Mouse (Mus musculus): Measurements from ENCODE around the gene Tmprss11f. TPM values are rescaled to one million over a fixed set of nuclear protein-coding genes. Genes with fewer than 3 reads are reported as not detected.
"Not testable (repeated sequence)": the region's sequence is repeated elsewhere in the genome, so short reads cannot be mapped to it uniquely, and the experiment has no call there.

Tmprss11f gene
- not detected for total RNA-seq (2021)

- intact Hi-C loops (cut with DNase I) = no loop called here
- no peak for DNase-seq (ENCODE audit: low spot score)
These were observed at the start of gene Tmprss11f for GRCm38 (mm10) chr5:86632324-86632723. Tmprss11f (minus strand) TSS chr5:86632424.

- no peak for DNase-seq (ENCODE audit: low spot score)
- intact Hi-C loops (cut with DNase I) = no loop called here
These were observed 44.0 kb upstream of the Tmprss11f start, which contains the start of gene Tmprss11b for GRCm38 (mm10) chr5:86676262-86676661. Tmprss11b (minus strand) TSS chr5:86676362.

- intact Hi-C loops (cut with DNase I); DNase-seq (ENCODE audit: low spot score): not testable (repeated sequence)
These were observed 17.0 kb upstream of the Tmprss11f start for GRCm38 (mm10) chr5:86649185-86649584.

DNA sequence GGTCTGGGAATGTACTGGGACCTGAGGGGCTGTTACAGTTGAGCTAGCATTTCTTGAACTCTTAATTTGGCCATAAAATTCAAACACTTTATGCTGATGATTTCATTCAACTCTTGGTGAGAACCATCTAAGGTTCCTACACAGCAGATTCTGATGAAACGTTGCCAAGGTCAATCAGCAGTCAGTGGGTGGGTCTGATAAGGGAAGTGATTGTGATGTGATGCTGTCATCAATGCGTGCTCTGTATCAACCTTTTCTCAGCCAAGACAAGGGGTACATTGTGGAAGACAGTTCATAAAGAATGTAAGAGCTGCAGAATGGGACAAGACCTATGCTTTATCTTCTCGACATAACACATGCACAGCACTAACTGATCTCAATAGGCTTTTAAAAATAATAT, 8.6 kb upstream of the Tmprss11f start:
- intact Hi-C loops (cut with DNase I) = no loop called here

GRCm38 (mm10) chr5:86630700-86631099, 1.5 kb downstream of the Tmprss11f start:
- intact Hi-C loops (cut with DNase I) = no loop called here
- no peak for DNase-seq (ENCODE audit: low spot score)

More for the DNA sequence above, 8.6 kb upstream of the Tmprss11f start:
- DNase-seq (ENCODE audit: low spot score) = no peak

DNA sequence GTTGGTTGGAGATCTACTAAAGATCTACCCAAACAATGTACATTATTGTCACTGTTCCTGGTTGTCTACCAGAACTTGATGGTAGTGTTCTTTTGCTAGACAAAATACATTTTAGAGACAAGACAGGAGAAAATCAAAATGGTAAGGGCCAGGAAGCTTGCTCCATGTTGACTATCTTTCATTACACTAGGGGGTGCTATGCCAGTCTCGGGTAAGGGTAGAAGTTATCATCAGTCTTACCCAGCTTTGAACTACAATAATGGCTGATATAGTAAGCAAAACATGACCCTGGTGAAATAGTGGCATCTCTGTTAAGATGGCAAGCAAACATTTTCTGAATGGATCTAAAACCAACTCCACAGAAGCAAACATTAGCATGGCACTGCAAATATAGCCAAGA, 10.4 kb downstream of the Tmprss11f start:
- intact Hi-C loops (cut with DNase I) = no loop called here
- no peak for DNase-seq (ENCODE audit: low spot score)

DNA sequence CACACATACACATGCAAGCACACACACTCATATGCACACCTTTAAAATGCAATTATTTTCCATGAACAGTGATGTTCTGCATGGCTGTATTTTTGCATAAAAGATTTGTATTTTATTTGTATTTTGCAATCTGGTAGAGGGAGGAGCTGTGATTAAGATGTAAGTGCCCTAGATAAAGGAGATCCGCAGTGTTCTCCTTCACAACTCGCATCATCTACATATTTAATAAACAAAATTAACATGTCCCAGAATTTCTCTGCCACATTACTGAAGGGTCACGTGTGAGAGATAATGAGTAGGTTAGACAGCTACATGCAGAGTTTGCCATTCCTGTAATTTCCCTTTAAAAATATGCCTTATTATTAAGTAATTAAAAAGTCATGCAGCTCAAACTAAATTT, 46.3 kb downstream of the Tmprss11f start:
- DNase-seq (ENCODE audit: low spot score) = no peak
- intact Hi-C loops (cut with DNase I) = no loop called here

DNA sequence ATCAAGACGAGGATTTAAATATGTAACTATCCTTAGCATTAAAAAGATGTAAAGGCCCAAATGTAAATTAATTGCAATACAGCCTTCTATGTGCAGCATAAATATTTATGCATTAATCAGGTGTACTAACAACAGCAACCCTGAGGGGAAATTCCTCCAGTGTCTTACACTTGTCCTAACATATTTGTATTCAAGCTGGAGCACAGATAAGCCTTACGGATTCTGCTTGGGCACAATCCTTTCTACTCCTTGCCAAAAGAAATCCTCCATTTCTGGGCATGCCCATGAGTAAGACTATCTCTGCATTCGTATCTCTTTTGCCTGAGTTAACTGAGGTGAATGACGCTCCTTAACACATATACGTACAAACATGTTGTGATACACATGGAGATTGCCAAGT, 49.6 kb downstream of the Tmprss11f start:
- intact Hi-C loops (cut with DNase I) = no loop called here
- DNase-seq (ENCODE audit: low spot score) = no peak

DNA sequence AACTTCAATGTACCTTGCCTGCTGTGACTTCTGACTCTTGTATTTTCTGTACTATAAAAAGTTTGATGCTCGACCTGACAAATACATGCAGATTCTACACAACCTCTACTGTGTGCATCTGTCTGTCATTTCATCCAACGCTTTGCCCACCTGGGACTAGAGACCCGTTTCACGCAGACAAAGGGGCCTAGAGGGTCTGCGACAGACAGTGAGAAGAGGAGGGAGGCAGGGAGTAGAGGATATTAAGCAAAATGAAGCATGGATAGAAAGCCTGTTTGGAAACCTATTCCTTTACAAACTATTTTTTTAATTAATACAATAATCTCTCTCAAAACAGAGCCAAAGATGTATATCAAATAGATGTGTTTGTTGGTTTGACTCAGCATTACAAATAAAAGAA, 50.2 kb downstream of the Tmprss11f start:
- no peak for DNase-seq (ENCODE audit: low spot score)
- intact Hi-C loops (cut with DNase I) = no loop called here

DNA sequence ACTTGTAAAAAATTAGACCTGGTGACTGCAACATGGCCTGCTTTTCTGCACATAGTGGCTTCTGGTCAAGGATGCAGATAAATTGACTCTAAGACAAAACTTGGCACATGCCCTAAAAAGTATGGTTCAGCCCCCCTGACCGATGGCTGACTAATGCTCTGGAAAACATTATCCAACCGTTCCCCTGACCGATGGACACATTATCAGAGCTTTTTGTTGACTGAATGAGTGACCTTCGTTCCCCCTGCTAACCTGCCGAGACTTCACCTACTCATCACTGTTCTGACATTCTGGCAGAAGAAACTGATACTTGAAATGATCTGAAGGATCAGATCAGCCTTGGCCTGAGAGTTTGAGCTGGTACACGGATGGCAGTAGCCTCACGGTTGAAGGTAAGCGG, 53.5 kb downstream of the Tmprss11f start:
- DNase-seq (ENCODE audit: low spot score); intact Hi-C loops (cut with DNase I): not testable (repeated sequence)

DNA sequence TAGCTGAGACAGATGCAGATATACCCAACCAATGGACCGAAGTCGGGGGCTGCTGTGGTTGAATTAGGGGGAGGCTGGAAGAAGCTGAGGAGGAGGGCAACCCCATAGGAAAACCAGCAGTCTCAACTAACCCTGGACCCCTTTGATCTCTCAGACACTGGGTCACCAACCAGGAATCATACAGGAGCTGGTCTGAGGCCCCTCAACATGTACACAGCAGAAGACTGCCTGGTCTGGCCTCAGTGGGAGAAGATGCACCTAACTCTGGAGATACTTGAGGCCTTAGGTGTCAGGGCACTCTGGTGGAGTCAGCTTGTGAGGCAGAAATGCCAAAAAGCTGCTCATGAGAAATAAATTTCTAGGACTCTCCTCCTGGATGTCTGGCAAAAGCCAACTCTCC, 85.5 kb downstream of the Tmprss11f start:
- intact Hi-C loops (cut with DNase I) = no loop called here
- DNase-seq (ENCODE audit: low spot score) = no peak

DNA sequence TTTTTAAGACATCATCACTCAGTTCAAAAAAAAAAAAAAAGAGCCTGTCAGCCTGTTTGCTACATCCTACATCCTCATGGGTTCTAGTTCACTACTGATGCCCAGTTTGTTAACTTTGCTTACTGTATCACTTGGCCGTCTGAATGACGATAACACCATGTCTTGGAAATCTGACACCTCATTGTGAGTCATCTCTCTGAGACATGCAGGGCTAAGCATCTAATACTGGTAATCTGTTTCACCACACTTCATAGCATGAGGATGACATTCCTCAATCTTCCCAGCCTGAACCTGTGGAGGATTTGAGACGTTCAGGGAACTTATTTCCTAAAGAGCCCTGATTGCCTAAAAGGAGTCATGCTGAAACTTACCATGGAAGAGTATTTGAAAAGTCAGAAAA, 91.6 kb downstream of the Tmprss11f start:
- no peak for DNase-seq (ENCODE audit: low spot score)
- intact Hi-C loops (cut with DNase I) = no loop called here

GRCm38 (mm10) chr5:86528725-86529124, 103.5 kb downstream of the Tmprss11f start:
- intact Hi-C loops (cut with DNase I) = no loop called here
- DNase-seq (ENCODE audit: low spot score) = no peak

DNA sequence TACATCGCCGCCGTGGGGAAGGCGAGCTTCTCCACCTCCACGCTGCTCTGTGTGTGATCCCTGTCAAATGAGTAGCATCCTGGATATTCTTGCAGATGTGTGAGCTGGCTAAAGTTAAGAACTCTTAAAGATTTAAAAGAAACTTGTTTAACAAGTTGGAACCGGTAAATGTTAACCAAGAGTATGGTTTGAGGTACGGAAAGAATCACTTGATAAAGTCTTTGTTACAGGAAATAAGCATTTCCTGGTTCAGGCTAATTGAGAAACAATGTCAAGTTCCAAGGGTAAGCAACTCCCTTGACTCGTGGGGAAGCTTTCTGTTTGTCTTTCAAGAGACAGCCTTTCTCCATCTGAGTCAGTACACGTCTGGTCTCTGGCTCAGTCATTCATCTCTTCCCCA, 113.7 kb downstream of the Tmprss11f start, which contains the start of gene Tmprss11g:
TSS of gene Tmprss11g (minus strand) at position 101 of the 400 bp plus-strand sequence.
- intact Hi-C loops (cut with DNase I) = no loop called here
- DNase-seq (ENCODE audit: low spot score) = no peak

DNA sequence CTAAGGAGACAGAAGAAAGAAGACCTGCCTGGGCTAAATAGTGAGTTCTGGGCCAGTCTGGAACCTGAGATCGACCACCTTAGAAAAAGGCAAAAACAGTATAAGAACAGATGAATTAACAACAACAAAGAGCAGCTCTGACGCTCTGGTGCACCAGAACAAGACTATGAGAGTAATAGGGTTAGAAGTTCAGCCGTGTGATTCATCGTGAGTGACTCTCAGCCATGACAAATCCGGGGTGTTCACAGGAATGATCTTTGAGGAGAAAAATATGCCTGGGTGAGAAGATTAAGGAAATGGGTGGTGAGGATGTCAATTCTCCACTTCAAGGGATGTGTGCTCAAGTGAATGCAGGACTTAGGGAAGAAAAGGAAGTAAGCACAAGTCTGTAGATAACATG, 120.7 kb downstream of the Tmprss11f start:
- no peak for DNase-seq (ENCODE audit: low spot score)
- intact Hi-C loops (cut with DNase I) = no loop called here

DNA sequence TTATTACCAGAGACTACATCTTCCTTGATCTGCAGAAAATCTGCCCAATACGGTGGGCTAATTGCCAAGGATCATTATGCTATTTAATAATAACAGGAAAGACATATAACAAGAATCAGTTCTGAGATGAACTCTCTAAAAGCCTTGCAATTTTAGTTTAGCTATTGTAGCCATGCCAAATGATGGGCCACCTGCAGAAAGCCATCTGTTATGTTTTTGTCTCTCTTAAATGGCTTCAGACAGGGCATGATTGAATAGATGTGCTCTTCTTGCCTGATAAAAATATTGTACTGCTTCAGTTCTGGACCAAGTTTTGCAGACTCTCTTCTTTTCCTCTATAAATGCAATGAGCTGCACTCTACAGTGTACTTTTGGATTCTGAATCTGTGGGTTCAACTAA, 138.8 kb downstream of the Tmprss11f start:
- no peak for DNase-seq (ENCODE audit: low spot score)
- intact Hi-C loops (cut with DNase I) = no loop called here

DNA sequence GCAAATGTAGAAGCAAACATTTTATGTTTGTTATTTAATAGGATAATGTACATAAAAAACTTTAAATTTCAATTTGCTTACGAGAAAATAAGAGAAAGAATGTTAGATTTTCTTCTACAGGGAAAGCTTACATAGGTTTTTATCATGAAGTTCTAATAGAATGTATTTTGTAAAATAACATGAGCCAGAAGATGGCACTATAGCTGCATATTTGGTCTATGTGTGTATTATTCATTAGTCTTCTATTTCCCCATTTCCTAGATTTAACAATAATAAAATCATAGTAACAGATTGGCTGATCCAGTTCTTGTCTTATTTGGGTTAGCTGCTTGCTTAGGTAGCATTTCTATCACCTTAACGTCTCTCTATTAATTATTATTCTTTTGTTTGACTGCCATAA, 149.7 kb downstream of the Tmprss11f start:
- DNase-seq (ENCODE audit: low spot score) = no peak
- intact Hi-C loops (cut with DNase I) = no loop called here

DNA sequence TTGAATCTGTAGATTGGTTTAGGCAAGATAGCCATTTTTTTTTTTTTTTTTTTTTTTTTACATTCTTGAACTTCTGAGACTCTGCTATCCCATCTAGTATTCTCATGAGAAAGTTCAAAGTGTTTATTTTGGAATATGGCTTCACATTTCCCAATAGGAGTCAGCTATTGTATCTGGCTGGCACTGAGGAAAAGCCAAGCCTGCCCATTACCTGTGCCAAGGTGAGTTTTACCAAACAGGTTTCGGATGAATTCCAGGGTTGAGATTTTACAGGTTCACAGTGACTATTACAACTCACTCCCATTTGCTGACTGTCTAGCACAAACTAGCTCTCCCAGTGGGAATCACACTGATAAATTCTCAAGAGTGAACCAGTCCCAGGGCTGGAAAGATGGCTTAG, 150.2 kb downstream of the Tmprss11f start:
- no peak for DNase-seq (ENCODE audit: low spot score)
- intact Hi-C loops (cut with DNase I) = no loop called here

- intact Hi-C loops (cut with DNase I) = no loop called here
- DNase-seq (ENCODE audit: low spot score) = no peak
These were observed 158.4 kb downstream of the Tmprss11f start for GRCm38 (mm10) chr5:86473859-86474258.

All from heart, postnatal 25 days (tissue).